Mouse (Mus musculus): ENCODE results near the gene Vhl. TPM values are rescaled to one million over a fixed set of nuclear protein-coding genes. Genes with fewer than 3 reads are reported as not detected.

Vhl gene
- polyA plus RNA-seq, 1 experiment, result 254 TPM

GRCm38 (mm10) chr6:113654753-113655397 lies 31.1 kb downstream of the Vhl start:
- Histone ChIP-seq H3K27ac (ENCODE audit: control insufficient read depth, insufficient read depth, low read depth, low read length) (no peak overlapping the region), H3K4me3 (ENCODE audit: control insufficient read depth, low read depth, low read length) (no peak overlapping the region), H3K27me3 (ENCODE audit: control insufficient read depth, insufficient read depth, low read length) (no peaks in the 10 kb centered on the region), H3K4me1 (ENCODE audit: control insufficient read depth, insufficient read depth, low read length) (peaks cover 2% of the 10 kb centered on the region; the same call in 1 of the 2 replicates), H3K36me3 (ENCODE audit: control insufficient read depth, insufficient read depth, low read length) (no peaks in the 10 kb centered on the region)
- no peak for TF ChIP-seq CTCF (IDR thresholded peaks at IDR 0.05; ENCODE audit: control insufficient read depth, insufficient read depth, insufficient replicate concordance, low read depth, low read length)
- no peak for TF ChIP-seq POLR2A (IDR thresholded peaks at IDR 0.05; ENCODE audit: control insufficient read depth, low read depth, low read length)

DNA sequence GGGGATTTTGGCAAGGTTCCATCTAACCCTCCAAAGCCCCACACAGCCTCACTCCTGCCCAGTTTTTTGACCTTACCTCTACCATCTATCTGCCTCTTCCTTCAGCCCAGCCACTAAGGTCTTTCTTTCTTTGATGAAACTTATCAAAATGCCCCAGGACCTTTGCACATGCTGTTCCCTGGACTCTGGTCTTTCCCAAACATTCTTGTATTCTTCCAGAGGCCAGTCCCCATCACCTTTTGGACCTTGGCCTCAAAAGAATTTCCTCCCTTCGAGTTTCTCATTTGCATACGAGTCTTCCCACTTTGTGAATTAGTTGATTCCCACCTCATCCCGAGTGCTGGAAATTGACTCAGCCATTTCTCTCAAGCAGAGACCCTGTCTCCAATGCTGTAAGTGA lies 31.7 kb downstream of the Vhl start:
- Histone ChIP-seq H3K4me1 (ENCODE audit: control insufficient read depth, insufficient read depth, low read length) (peaks cover 2% of the 10 kb centered on the region; the same call in 1 of the 2 replicates), H3K27me3 (ENCODE audit: control insufficient read depth, insufficient read depth, low read length) (no peaks in the 10 kb centered on the region), H3K36me3 (ENCODE audit: control insufficient read depth, insufficient read depth, low read length) (no peaks in the 10 kb centered on the region), H3K27ac (ENCODE audit: control insufficient read depth, insufficient read depth, low read depth, low read length) (no peak overlapping the region), H3K4me3 (ENCODE audit: control insufficient read depth, low read depth, low read length) (no peak overlapping the region)
- TF ChIP-seq CTCF (IDR thresholded peaks at IDR 0.05; ENCODE audit: control insufficient read depth, insufficient read depth, insufficient replicate concordance, low read depth, low read length) (no peak), POLR2A (IDR thresholded peaks at IDR 0.05; ENCODE audit: control insufficient read depth, low read depth, low read length) (no peak)

- TF ChIP-seq POLR2A (IDR thresholded peaks at IDR 0.05; ENCODE audit: control insufficient read depth, low read depth, low read length), result no peak
- no peak for TF ChIP-seq CTCF (IDR thresholded peaks at IDR 0.05; ENCODE audit: control insufficient read depth, insufficient read depth, insufficient replicate concordance, low read depth, low read length)
- H3K4me3 ChIP-seq (ENCODE audit: control insufficient read depth, low read depth, low read length), result no peak overlapping the region
- no peaks in the 10 kb centered on the region for H3K36me3 ChIP-seq (ENCODE audit: control insufficient read depth, insufficient read depth, low read length)
- H3K27me3 ChIP-seq (ENCODE audit: control insufficient read depth, insufficient read depth, low read length), result no peaks in the 10 kb centered on the region
- H3K4me1 ChIP-seq (ENCODE audit: control insufficient read depth, insufficient read depth, low read length), result peaks cover 6% of the 10 kb centered on the region; the same call in 1 of the 2 replicates
- no peak overlapping the region; the same call in 1 of the 2 replicates for H3K27ac ChIP-seq (ENCODE audit: control insufficient read depth, insufficient read depth, low read depth, low read length)
These were observed 33.1 kb downstream of the Vhl start for GRCm38 (mm10) chr6:113656847-113657246.

DNA sequence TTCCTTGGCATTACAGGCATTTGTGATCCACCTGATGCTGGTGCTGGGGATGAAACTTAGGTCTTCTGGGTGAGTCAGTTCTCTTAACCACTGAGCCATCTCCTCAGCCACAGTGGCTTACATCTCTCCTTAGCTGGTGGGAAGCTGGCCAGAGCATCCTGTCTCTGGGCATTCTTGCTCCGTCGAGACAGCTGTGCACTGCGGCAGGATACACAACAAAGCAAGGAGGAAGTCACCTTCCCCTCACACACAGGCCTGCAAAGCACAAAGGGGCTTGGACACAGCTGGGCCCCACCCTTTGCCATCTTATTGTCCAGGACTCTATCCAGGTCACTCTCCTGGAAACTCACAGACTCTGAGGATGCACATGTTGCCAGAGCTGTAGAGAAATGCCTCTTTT lies 34.5 kb downstream of the Vhl start:
- Histone ChIP-seq H3K27ac (ENCODE audit: control insufficient read depth, insufficient read depth, low read depth, low read length) (no peak overlapping the region), H3K27me3 (ENCODE audit: control insufficient read depth, insufficient read depth, low read length) (no peaks in the 10 kb centered on the region), H3K4me1 (ENCODE audit: control insufficient read depth, insufficient read depth, low read length) (peaks cover 6% of the 10 kb centered on the region; the same call in 1 of the 2 replicates), H3K4me3 (ENCODE audit: control insufficient read depth, low read depth, low read length) (no peak overlapping the region), H3K36me3 (ENCODE audit: control insufficient read depth, insufficient read depth, low read length) (no peaks in the 10 kb centered on the region)
- TF ChIP-seq CTCF (IDR thresholded peaks at IDR 0.05; ENCODE audit: control insufficient read depth, insufficient read depth, insufficient replicate concordance, low read depth, low read length) (no peak), POLR2A (IDR thresholded peaks at IDR 0.05; ENCODE audit: control insufficient read depth, low read depth, low read length) (no peak)

DNA sequence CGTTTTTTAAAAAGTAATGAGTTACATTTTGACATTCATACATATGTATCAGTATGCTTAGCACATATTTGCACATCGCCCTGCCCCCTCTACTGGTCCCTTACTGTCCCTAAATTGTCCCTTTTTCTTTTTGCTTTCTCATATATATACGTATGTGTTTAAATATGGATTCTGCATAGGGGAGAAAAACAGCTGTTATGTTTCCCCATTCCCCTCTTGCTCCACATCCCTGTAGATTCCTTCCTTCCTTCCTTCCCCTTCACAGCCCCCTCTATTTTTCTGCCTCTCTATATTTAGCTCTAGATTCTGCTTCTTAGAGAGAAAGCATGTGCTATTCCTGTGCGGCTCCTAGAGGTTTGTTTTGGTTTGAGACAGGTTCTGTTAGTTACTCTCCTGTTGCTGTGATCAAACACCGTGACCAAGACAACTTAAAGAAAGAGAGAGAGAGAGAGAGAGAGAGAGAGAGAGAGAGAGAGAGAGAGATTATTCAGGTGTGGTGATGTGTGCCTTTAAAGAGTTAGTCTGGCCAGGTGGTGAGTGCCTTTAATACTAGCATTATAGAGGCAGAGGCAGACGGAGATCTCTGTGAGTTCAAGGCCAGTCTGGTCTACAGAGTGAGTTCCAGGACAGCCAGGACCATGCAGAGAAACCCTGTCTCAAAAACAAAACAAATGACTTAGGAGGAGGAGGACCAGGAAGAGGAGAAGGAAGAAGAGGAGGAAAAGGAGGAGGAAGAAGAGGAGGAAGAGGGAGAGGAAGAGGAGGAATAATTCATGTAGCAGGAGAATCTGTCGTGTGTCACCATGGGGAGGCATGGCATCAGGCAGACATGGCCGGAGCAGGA lies 36.1 kb downstream of the Vhl start:
- H3K36me3 ChIP-seq (ENCODE audit: control insufficient read depth, insufficient read depth, low read length), result no peaks in the 10 kb centered on the region
- H3K4me1 ChIP-seq (ENCODE audit: control insufficient read depth, insufficient read depth, low read length), result peaks cover 6% of the 10 kb centered on the region; the same call in 1 of the 2 replicates
- H3K4me3 ChIP-seq (ENCODE audit: control insufficient read depth, low read depth, low read length), result no peak overlapping the region
- no peaks in the 10 kb centered on the region for H3K27me3 ChIP-seq (ENCODE audit: control insufficient read depth, insufficient read depth, low read length)
- peak overlapping the region; percentile 65 for H3K27ac ChIP-seq (ENCODE audit: control insufficient read depth, insufficient read depth, low read depth, low read length)
- TF ChIP-seq CTCF (IDR thresholded peaks at IDR 0.05; ENCODE audit: control insufficient read depth, insufficient read depth, insufficient replicate concordance, low read depth, low read length) (no peak), POLR2A (IDR thresholded peaks at IDR 0.05; ENCODE audit: control insufficient read depth, low read depth, low read length) (no peak)

GRCm38 (mm10) chr6:113660492-113661352 lies 37.0 kb downstream of the Vhl start:
- Histone ChIP-seq H3K36me3 (ENCODE audit: control insufficient read depth, insufficient read depth, low read length) (no peaks in the 10 kb centered on the region), H3K4me3 (ENCODE audit: control insufficient read depth, low read depth, low read length) (no peak overlapping the region), H3K27me3 (ENCODE audit: control insufficient read depth, insufficient read depth, low read length) (no peaks in the 10 kb centered on the region), H3K4me1 (ENCODE audit: control insufficient read depth, insufficient read depth, low read length) (peaks cover 5% of the 10 kb centered on the region; the same call in 1 of the 2 replicates), H3K27ac (ENCODE audit: control insufficient read depth, insufficient read depth, low read depth, low read length) (peak overlapping the region; percentile 60)
- TF ChIP-seq POLR2A (IDR thresholded peaks at IDR 0.05; ENCODE audit: control insufficient read depth, low read depth, low read length) (no peak), CTCF (IDR thresholded peaks at IDR 0.05; ENCODE audit: control insufficient read depth, insufficient read depth, insufficient replicate concordance, low read depth, low read length) (no peak)

All from testis, adult 2 months (tissue).